In the genomic region with DNA sequence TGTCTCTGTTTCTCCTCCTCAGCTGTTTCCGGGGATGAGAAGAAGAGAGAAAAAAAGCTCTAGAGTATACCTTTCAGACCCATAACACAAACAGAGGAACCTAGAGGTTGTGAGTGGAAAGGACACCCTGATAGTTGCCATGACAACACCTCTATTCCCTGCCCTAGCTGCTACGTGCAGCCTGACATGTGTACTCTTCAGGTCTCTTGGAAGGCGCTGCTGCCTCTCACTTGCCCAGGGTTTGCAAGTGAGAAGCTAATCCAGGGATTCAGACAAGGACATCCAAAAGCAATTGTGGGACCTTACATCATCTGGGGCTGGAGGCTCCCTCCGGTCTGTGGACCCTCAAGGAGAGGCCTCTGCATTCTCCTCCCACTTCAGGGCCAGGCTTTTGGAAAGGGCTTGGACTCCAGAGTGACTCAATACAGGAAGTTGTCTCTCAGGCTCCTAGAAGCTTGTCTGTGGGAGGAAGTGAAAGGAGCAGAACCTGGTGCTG, we compare ENCODE assay signal across 1 mouse cellular context.
TF ChIP-seq lines count a peak whose summit lies in the region.

No protein-coding gene starts in this region.

TF ChIP-seq in MEL, 35 proteins besides CTCF, POLR2A, EP300 and RAD21 (continued from another document):
- TF ChIP-seq USF2 (IDR thresholded peaks at IDR 0.05; ENCODE audit: borderline replicate concordance in 1 of 2, insufficient read depth in 1 of 2, low read depth in 1 of 2, low read length in 2 of 2) (no peak), UBTF (IDR thresholded peaks at IDR 0.05; ENCODE audit: borderline replicate concordance, insufficient read depth, low read depth, low read length) (no peak), HCFC1 (IDR thresholded peaks at IDR 0.05; ENCODE audit: low read depth, low read length) (peak; percentile 67), GABPA (IDR thresholded peaks at IDR 0.05; ENCODE audit: low read depth, low read length) (peak; percentile 37; the same call in 1 of the 2 replicates), CHD2 (IDR thresholded peaks at IDR 0.05; ENCODE audit: low read length) (no peak), USF1 (IDR thresholded peaks at IDR 0.05; ENCODE audit: low read depth, low read length) (no peak), ZMIZ1 (IDR thresholded peaks at IDR 0.05; ENCODE audit: low read depth, low read length) (peak; percentile 38; the same call in 1 of the 2 replicates), ZC3H11A (IDR thresholded peaks at IDR 0.05; ENCODE audit: low read depth, low read length) (no peak), MAFK (IDR thresholded peaks at IDR 0.05; ENCODE audit: borderline replicate concordance, low read depth, low read length) (no peak), MAX (IDR thresholded peaks at IDR 0.05; ENCODE audit: low read length) (peak; percentile 55; the same call in 1 of the 2 replicates), MXI1 (IDR thresholded peaks at IDR 0.05; ENCODE audit: low read depth, low read length) (peak; percentile 94), MYC (IDR thresholded peaks at IDR 0.05; ENCODE audit: low read depth, low read length) (peak; percentile 73), KAT2A (conservative IDR thresholded peaks at IDR 0.05; ENCODE audit: low read depth, low read length) (no peak)
